Mouse (Mus musculus): ENCODE data around the gene Tgfbr2. TPM values are rescaled to one million over a fixed set of nuclear protein-coding genes. Genes with fewer than 3 reads are reported as not detected.

Tgfbr2 gene
- total and polyA plus RNA-seq, 3 experiments = 19.6 to 46.3 (median 42.8) TPM

- TF ChIP-seq NELFE (IDR thresholded peaks at IDR 0.05; ENCODE audit: low read depth, low read length) (no peak), POLR2A (IDR thresholded peaks at IDR 0.05; ENCODE audit: low read depth, low read length) (peak; percentile 55), RCOR1 (conservative IDR thresholded peaks at IDR 0.05; ENCODE audit: low read depth, low read length) (0 out of 2 replicates have a peak, but pooled peaks have one; percentile 69), CHD2 (IDR thresholded peaks at IDR 0.05; ENCODE audit: low read length) (no peak), GABPA (IDR thresholded peaks at IDR 0.05; ENCODE audit: insufficient replicate concordance, low read depth, low read length) (no peak), POLR2AphosphoS2 (IDR thresholded peaks at IDR 0.05; ENCODE audit: low read depth, low read length) (no peak), ZC3H11A (IDR thresholded peaks at IDR 0.05; ENCODE audit: low read depth, low read length) (no peak), CHD1 (IDR thresholded peaks at IDR 0.05; ENCODE audit: low read depth, low read length) (no peak)
These were observed 41.5 kb upstream of the Tgfbr2 start (continued) for GRCm38 (mm10) chr9:116216677-116217076.

- in situ Hi-C loops (cut with MboI; ENCODE audit: low pct_ligation_motif_present, low pct_unique_long_range_greater_than_20kb, low sequenced_read_pairs) = loop anchor here (5.0 to 10.0 kb wide), 2 partner anchors 37 to 111 kb away; partner anchors contain the start of gene Tgfbr2
- no peaks in the 10 kb centered on the region for H3K27me3 ChIP-seq (replicated peaks)
- TF ChIP-seq IRF4 (IDR thresholded peaks at IDR 0.05; ENCODE audit: low read depth, low read length) = peak; percentile 2; the same call in 1 of the 2 replicates
- no peak for TF ChIP-seq NELFE (IDR thresholded peaks at IDR 0.05; ENCODE audit: low read depth, low read length)
- no peak for DNase-seq (ENCODE audit: extremely low read depth)
- dilution Hi-C loops (cut with MboI; ENCODE audit: extremely low pct_ligation_motif_present, extremely low pct_unique_long_range_greater_than_20kb, low sequenced_read_pairs) = no loop called here
- no peak overlapping the region for H3K4me3 ChIP-seq (replicated peaks in 1 of 3; ENCODE audit: low read depth in 2 of 3, low read length in 2 of 3, poor library complexity in 1 of 3)
- no peaks in the 10 kb centered on the region for H3K36me3 ChIP-seq (replicated peaks in 1 of 2; ENCODE audit: control insufficient read depth in 1 of 2, insufficient read depth in 1 of 2, low read length in 1 of 2)
- peaks cover 4% of the 10 kb centered on the region for H3K9me3 ChIP-seq (replicated peaks; ENCODE audit: low read length)
- peak overlapping the region; percentile 25; the same call in 1 of the 2 replicates for H3K27ac ChIP-seq (ENCODE audit: insufficient read depth, low read depth)
- no peaks in the 10 kb centered on the region for H3K79me2 ChIP-seq (replicated peaks; ENCODE audit: control insufficient read depth, extremely low read depth, insufficient read depth, poor library complexity, severe bottlenecking)
- H3K4me2 ChIP-seq (ENCODE audit: insufficient read depth, low read depth, poor library complexity, severe bottlenecking) = no peak overlapping the region
- H3K9ac ChIP-seq (ENCODE audit: insufficient read depth, low read depth) = no peak overlapping the region
- H3K4me1 ChIP-seq (ENCODE audit: control insufficient read depth in 1 of 2, insufficient read depth in 2 of 2) = peaks cover 28 to 67% of the 10 kb centered on the region in 2 experiments
These were observed 39.1 kb upstream of the Tgfbr2 start for GRCm38 (mm10) chr9:116214296-116214695.

DNA sequence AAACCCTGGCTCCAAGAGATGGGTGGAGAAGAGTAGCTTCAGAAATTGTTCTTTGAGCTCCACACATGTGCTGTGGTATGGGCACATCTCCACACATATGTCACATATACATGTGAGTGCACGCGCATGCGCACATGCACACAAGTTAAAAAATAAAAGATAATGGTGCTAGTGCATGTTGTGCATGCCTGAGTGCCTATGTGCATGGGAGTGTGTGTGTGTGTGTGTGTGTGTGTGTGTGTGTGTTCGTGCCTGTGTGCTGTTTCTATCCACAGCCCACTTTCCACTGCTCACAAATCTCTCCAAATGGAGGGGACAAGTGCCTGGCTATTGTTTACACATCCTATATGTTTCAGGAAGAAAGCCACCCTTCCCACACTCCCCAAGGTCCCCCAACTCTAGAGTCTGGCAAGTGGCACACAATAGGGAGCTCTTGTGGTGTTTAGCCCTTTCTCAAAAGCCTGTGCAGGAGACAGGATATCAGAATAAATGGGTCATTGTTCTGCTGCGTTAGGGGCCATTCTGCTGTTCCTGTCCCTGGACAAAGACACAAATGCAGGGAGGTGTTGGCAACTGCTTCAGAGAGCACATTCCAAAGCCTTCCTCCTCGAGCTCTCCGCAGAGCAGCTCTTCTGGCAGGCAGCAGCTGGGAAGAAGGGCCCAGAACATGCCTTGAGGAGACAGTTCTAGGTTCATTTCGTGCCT is 37.9 kb upstream of the Tgfbr2 start:
- H3K9ac ChIP-seq (ENCODE audit: insufficient read depth, low read depth) = 0 out of 2 replicates have a peak overlapping the region, but pooled peaks have one; percentile 23
- H3K27me3 ChIP-seq (replicated peaks) = no peaks in the 10 kb centered on the region
- no peak overlapping the region for H3K4me3 ChIP-seq (replicated peaks in 1 of 3; ENCODE audit: low read depth in 2 of 3, low read length in 2 of 3, poor library complexity in 1 of 3)
- dilution Hi-C loops (cut with MboI; ENCODE audit: extremely low pct_ligation_motif_present, extremely low pct_unique_long_range_greater_than_20kb, low sequenced_read_pairs) = no loop called here
- TF ChIP-seq NELFE (IDR thresholded peaks at IDR 0.05; ENCODE audit: low read depth, low read length) = no peak
- no peak for TF ChIP-seq HCFC1 (IDR thresholded peaks at IDR 0.05; ENCODE audit: low read depth, low read length)
- TF ChIP-seq POLR2AphosphoS2 (IDR thresholded peaks at IDR 0.05; ENCODE audit: low read depth, low read length) = no peak
- TF ChIP-seq USF1 (IDR thresholded peaks at IDR 0.05; ENCODE audit: low read depth, low read length) = no peak
- no peak for TF ChIP-seq EP300 (IDR thresholded peaks at IDR 0.05; ENCODE audit: low read length)
- no peak for TF ChIP-seq JUN (IDR thresholded peaks at IDR 0.05; ENCODE audit: insufficient read depth, low read depth, low read length)
- no peak for TF ChIP-seq MAFK (IDR thresholded peaks at IDR 0.05; ENCODE audit: insufficient replicate concordance, low read length)
- TF ChIP-seq IRF4 (IDR thresholded peaks at IDR 0.05; ENCODE audit: low read depth, low read length) = no peak
- no peak for TF ChIP-seq CTCF (conservative IDR thresholded peaks at IDR 0.05 in 1 of 2, IDR thresholded peaks at IDR 0.05 in 1 of 2; ENCODE audit: low read depth in 2 of 2, low read length in 2 of 2)
- H3K27ac ChIP-seq (ENCODE audit: insufficient read depth, low read depth) = no peak overlapping the region
- no peaks in the 10 kb centered on the region for H3K36me3 ChIP-seq (replicated peaks in 1 of 2; ENCODE audit: control insufficient read depth in 1 of 2, insufficient read depth in 1 of 2, low read length in 1 of 2)
- no peaks in the 10 kb centered on the region for H3K79me2 ChIP-seq (replicated peaks; ENCODE audit: control insufficient read depth, extremely low read depth, insufficient read depth, poor library complexity, severe bottlenecking)
- in situ Hi-C loops (cut with MboI; ENCODE audit: low pct_ligation_motif_present, low pct_unique_long_range_greater_than_20kb, low sequenced_read_pairs) = loop anchor here (5.0 to 10.0 kb wide), 2 partner anchors 36 to 112 kb away; partner anchors contain the start of gene Tgfbr2
- H3K4me1 ChIP-seq (ENCODE audit: control insufficient read depth in 1 of 2, insufficient read depth in 2 of 2) = peaks cover 27 to 65% of the 10 kb centered on the region in 2 experiments
- no peak for DNase-seq (ENCODE audit: extremely low read depth)
- no peak overlapping the region for H3K4me2 ChIP-seq (ENCODE audit: insufficient read depth, low read depth, poor library complexity, severe bottlenecking)
- peaks cover 4% of the 10 kb centered on the region for H3K9me3 ChIP-seq (replicated peaks; ENCODE audit: low read length)

All from CH12.LX (cell line).